Mouse (Mus musculus): Measurements from ENCODE around the gene Aff3. TPM values are rescaled to one million over a fixed set of nuclear protein-coding genes. Genes with fewer than 3 reads are reported as not detected.
A peak's percentile ranks its signal among the peaks of the same experiment; 100 is the strongest.
"Not testable (repeated sequence)": the region's sequence is repeated elsewhere in the genome, so short reads cannot be mapped to it uniquely, and the experiment has no call there.

Aff3 gene
- polyA plus RNA-seq, 1 experiment from 2014 or later, result 12.7 TPM

- H3K4me2 ChIP-seq (replicated peaks), result peak overlapping the region; percentile 10; the same call in 1 of the 2 replicates
- H3K36me3 ChIP-seq, result no peaks in the 10 kb centered on the region
- H3K4me1 ChIP-seq (replicated peaks), result peaks cover 75% of the 10 kb centered on the region
- ATAC-seq, result peak; percentile 25; the same call in 1 of the 2 replicates
- peak overlapping the region; percentile 71 for H3K27ac ChIP-seq
- peak overlapping the region; percentile 28; the same call in 1 of the 2 replicates for H3K9ac ChIP-seq (replicated peaks)
- H3K9me3 ChIP-seq, result no peaks in the 10 kb centered on the region
- no peaks in the 10 kb centered on the region for H3K27me3 ChIP-seq
- no peak overlapping the region for H3K4me3 ChIP-seq (replicated peaks)
- 17% methylated on average over 4 of the region's 4 CpGs for WGBS
These were observed 226.3 kb downstream of the Aff3 start for GRCm38 (mm10) chr1:38438447-38438846.

GRCm38 (mm10) chr1:38437671-38438070, 227.1 kb downstream of the Aff3 start:
- Histone ChIP-seq H3K9me3 (no peaks in the 10 kb centered on the region), H3K27me3 (no peaks in the 10 kb centered on the region), H3K9ac (replicated peaks) (no peak overlapping the region), H3K4me3 (replicated peaks) (no peak overlapping the region), H3K4me2 (replicated peaks) (no peak overlapping the region), H3K27ac (peak overlapping the region; percentile 71), H3K4me1 (replicated peaks) (peaks cover 68% of the 10 kb centered on the region), H3K36me3 (no peaks in the 10 kb centered on the region)
- ATAC-seq, result no peak
- WGBS, result 73% methylated on average over 4 of the region's 4 CpGs

GRCm38 (mm10) chr1:38436471-38437340, 228.0 kb downstream of the Aff3 start:
- Histone ChIP-seq H3K9ac (replicated peaks) (no peak overlapping the region), H3K36me3 (no peaks in the 10 kb centered on the region), H3K4me2 (replicated peaks) (no peak overlapping the region), H3K4me3 (replicated peaks) (no peak overlapping the region), H3K4me1 (replicated peaks) (peaks cover 58% of the 10 kb centered on the region), H3K9me3 (no peaks in the 10 kb centered on the region), H3K27ac (peak overlapping the region; percentile 2; the same call in 1 of the 2 replicates), H3K27me3 (no peaks in the 10 kb centered on the region)
- WGBS, result 20% methylated on average over 12 of the region's 12 CpGs
- no peak for ATAC-seq

DNA sequence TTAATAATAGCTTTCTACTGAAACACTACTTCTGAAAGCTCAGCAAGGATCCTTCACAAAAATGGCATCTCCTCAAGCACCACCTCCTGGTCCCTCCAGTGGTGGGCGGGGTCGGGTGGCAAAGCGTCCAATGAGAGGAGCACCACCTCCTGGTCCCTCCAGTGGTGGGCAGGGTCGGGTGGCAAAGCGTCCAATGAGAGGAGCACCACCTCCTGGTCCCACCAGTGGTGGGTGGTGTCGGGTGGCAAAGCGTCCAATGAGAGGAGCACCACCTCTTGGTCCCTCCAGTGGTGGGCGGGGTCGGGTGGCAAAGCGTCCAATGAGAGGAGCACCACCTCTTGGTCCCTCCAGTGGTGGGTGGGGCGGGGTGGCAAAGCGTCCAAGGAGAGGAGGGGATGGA, 234.4 kb downstream of the Aff3 start:
- not testable (repeated sequence) for H3K9me3 ChIP-seq, H3K27ac ChIP-seq
- WGBS, result 93% methylated on average over 12 of the region's 12 CpGs

GRCm38 (mm10) chr1:38428708-38429683, 235.8 kb downstream of the Aff3 start:
- Histone ChIP-seq H3K4me2 (replicated peaks) (no peak overlapping the region), H3K27me3 (no peaks in the 10 kb centered on the region), H3K4me1 (replicated peaks) (peaks cover 13% of the 10 kb centered on the region), H3K4me3 (replicated peaks) (no peak overlapping the region), H3K9me3 (no peaks in the 10 kb centered on the region), H3K27ac (peak overlapping the region; percentile 32), H3K9ac (replicated peaks) (no peak overlapping the region), H3K36me3 (no peaks in the 10 kb centered on the region)
- ATAC-seq, result peak; percentile 65
- WGBS, result 60% methylated on average over 13 of the region's 13 CpGs

More for the DNA sequence above, 234.4 kb downstream of the Aff3 start:
- H3K27me3 ChIP-seq; ATAC-seq; H3K4me3 ChIP-seq (replicated peaks); H3K9ac ChIP-seq (replicated peaks); H3K4me2 ChIP-seq (replicated peaks); H3K36me3 ChIP-seq: not testable (repeated sequence)
- H3K4me1 ChIP-seq (replicated peaks), result peaks cover 13% of the 10 kb centered on the region

GRCm38 (mm10) chr1:38422921-38423320, 241.8 kb downstream of the Aff3 start:
- Histone ChIP-seq H3K27me3 (no peaks in the 10 kb centered on the region), H3K4me3 (replicated peaks) (no peak overlapping the region), H3K4me1 (replicated peaks) (peaks cover 11% of the 10 kb centered on the region), H3K9ac (replicated peaks) (no peak overlapping the region), H3K9me3 (no peaks in the 10 kb centered on the region), H3K27ac (no peak overlapping the region), H3K36me3 (no peaks in the 10 kb centered on the region), H3K4me2 (replicated peaks) (no peak overlapping the region)
- WGBS, result 93% methylated on average over 6 of the region's 6 CpGs
- ATAC-seq, result no peak

GRCm38 (mm10) chr1:38419331-38419730, 245.4 kb downstream of the Aff3 start:
- no peak for ATAC-seq
- no peaks in the 10 kb centered on the region for H3K9me3 ChIP-seq
- H3K4me3 ChIP-seq (replicated peaks), result no peak overlapping the region
- no peaks in the 10 kb centered on the region for H3K27me3 ChIP-seq
- no peak overlapping the region for H3K4me2 ChIP-seq (replicated peaks)
- no peaks in the 10 kb centered on the region for H3K36me3 ChIP-seq
- H3K4me1 ChIP-seq (replicated peaks), result peaks cover 22% of the 10 kb centered on the region
- H3K27ac ChIP-seq, result no peak overlapping the region
- H3K9ac ChIP-seq (replicated peaks), result no peak overlapping the region
- WGBS, result 89% methylated on average over 4 of the region's 4 CpGs

DNA sequence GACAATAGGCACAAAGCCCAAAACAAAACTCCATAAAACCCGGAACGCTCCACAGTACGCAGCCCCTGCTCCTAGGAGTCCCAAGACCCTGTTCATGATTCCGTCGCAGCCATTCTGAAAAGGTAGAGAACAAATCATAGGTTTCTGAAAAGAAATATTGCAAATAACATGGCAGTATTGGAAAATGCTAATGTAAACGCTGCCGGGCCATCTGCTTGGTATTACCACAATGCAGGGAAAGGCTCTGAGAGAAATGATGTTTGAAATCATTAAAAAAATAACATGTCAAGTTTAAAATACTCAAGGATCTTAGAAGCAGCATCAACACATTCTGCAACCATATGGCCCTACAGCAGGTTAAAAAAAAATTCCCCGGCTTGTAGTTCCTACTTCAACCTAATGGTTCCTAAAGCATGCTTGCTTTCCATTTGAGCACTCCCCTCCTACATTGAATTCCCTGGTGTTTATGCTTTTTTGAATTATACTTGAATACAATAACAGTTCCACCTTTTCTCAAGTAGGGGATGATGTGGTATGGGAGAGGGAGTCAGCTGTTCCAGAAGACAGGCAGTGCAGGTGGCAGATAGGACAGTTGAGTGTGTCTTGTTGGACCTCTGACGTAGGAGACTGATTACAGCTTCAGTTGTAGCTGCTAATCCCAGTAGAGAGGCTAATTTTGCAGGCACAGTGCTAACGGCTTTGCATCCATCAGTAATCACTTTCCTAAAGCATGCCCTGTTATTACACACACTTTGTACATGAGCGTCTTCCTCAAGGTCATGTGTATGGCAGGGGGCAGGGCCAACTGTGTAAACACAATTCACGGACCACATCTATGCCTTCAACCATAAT, 246.3 kb downstream of the Aff3 start:
- WGBS, result 64% methylated on average over 12 of the region's 12 CpGs
- Histone ChIP-seq H3K4me1 (replicated peaks) (peaks cover 22% of the 10 kb centered on the region), H3K9ac (replicated peaks) (no peak overlapping the region), H3K27ac (peak overlapping the region; percentile 59), H3K4me3 (replicated peaks) (no peak overlapping the region), H3K27me3 (no peaks in the 10 kb centered on the region), H3K4me2 (replicated peaks) (no peak overlapping the region), H3K9me3 (no peaks in the 10 kb centered on the region), H3K36me3 (no peaks in the 10 kb centered on the region)
- ATAC-seq, result 0 out of 2 replicates have a peak, but pooled peaks have one; percentile 48

- 41% methylated on average over 12 of the region's 12 CpGs for WGBS
- ATAC-seq, result no peak
- peak overlapping the region; percentile 59; the same call in 1 of the 2 replicates for H3K27ac ChIP-seq
- H3K9ac ChIP-seq (replicated peaks), result no peak overlapping the region
- no peaks in the 10 kb centered on the region for H3K27me3 ChIP-seq
- H3K4me2 ChIP-seq (replicated peaks), result no peak overlapping the region
- no peaks in the 10 kb centered on the region for H3K36me3 ChIP-seq
- H3K4me1 ChIP-seq (replicated peaks), result peaks cover 22% of the 10 kb centered on the region
- H3K4me3 ChIP-seq (replicated peaks), result no peak overlapping the region
- H3K9me3 ChIP-seq, result no peaks in the 10 kb centered on the region
These were observed 247.6 kb downstream of the Aff3 start for GRCm38 (mm10) chr1:38417196-38417595.

GRCm38 (mm10) chr1:38415511-38415910, 249.2 kb downstream of the Aff3 start:
- no peak for ATAC-seq
- H3K4me1 ChIP-seq (replicated peaks), result peaks cover 35% of the 10 kb centered on the region
- WGBS, result 94% methylated on average over 6 of the region's 6 CpGs

DNA sequence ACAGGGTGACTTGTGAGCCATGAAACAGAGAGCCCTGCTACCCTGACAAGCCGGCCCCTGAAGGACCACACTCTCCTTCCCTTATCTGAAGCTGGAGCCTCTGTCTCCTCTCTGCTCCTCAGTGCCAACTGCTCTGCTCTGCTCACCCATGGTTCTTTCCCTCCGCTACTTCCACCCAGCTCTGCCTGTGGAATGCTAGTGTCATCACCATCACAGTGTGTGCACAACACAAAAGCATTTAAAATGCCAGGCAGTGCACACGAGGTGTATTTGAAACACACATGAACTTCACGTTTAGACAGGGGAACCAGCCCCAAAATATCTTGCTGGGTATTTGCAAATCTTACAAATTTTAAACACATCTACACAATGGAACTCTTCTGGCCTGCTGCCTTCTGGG, 253.6 kb downstream of the Aff3 start:
- Histone ChIP-seq H3K9ac (replicated peaks) (peak overlapping the region; percentile 39; the same call in 1 of the 2 replicates), H3K4me3 (replicated peaks) (no peak overlapping the region), H3K27me3 (no peaks in the 10 kb centered on the region), H3K4me1 (replicated peaks) (peaks cover 29% of the 10 kb centered on the region), H3K27ac (peak overlapping the region; percentile 81), H3K36me3 (no peaks in the 10 kb centered on the region), H3K9me3 (no peaks in the 10 kb centered on the region), H3K4me2 (replicated peaks) (no peak overlapping the region)
- WGBS, result 67% methylated on average over 4 of the region's 4 CpGs
- no peak for ATAC-seq

More at GRCm38 (mm10) chr1:38415511-38415910, 249.2 kb downstream of the Aff3 start:
- no peak overlapping the region for H3K9ac ChIP-seq (replicated peaks)
- no peak overlapping the region for H3K27ac ChIP-seq
- H3K9me3 ChIP-seq, result no peaks in the 10 kb centered on the region
- no peak overlapping the region for H3K4me2 ChIP-seq (replicated peaks)
- H3K36me3 ChIP-seq, result no peaks in the 10 kb centered on the region
- no peak overlapping the region for H3K4me3 ChIP-seq (replicated peaks)
- H3K27me3 ChIP-seq, result no peaks in the 10 kb centered on the region

Measured in midbrain, embryonic 13.5 days (tissue).